Mouse (Mus musculus) gastrocnemius, postnatal 36 days (tissue): ENCODE measurements at regions not wholly inside any gene's neighbourhood (a gene's known extent, or its start where the extent isn't known, plus 50 kb on each side); places are given as distances from the start of the nearest gene placed in this dataset.

ENCODE experiments used
- DNase-seq, 2 experiments: peaks; one replicate each; pipeline ENCODE4 v3.0.0; 2022
- intact Hi-C: fragments of 180-260 bp; cut with DNase I; formaldehyde crosslinking; loops from one replicate; pipeline ENCODE4 v1.15.1; 2025

- intact Hi-C loops, result no loop called here
Measured at GRCm38 (mm10) chr4:66482495-66483291, 78.3 kb upstream of the Astn2 start.

GRCm38 (mm10) chr4:66478601-66479217 lies 74.3 kb upstream of the Astn2 start:
- intact Hi-C loops, result no loop called here
- DNase-seq, result no peak

More at GRCm38 (mm10) chr4:66482495-66483291, 78.3 kb upstream of the Astn2 start:
- peak; percentile 24 to 29 for DNase-seq
